Mouse (Mus musculus): ENCODE measurements around the gene Gm10300. TPM values are rescaled to one million over a fixed set of nuclear protein-coding genes. Genes with fewer than 3 reads are reported as not detected.
A peak's percentile ranks its signal among the peaks of the same experiment; 100 is the strongest.

Gm10300 gene
- polyA plus RNA-seq, 1 experiment from 2014 or later: not detected

DNA sequence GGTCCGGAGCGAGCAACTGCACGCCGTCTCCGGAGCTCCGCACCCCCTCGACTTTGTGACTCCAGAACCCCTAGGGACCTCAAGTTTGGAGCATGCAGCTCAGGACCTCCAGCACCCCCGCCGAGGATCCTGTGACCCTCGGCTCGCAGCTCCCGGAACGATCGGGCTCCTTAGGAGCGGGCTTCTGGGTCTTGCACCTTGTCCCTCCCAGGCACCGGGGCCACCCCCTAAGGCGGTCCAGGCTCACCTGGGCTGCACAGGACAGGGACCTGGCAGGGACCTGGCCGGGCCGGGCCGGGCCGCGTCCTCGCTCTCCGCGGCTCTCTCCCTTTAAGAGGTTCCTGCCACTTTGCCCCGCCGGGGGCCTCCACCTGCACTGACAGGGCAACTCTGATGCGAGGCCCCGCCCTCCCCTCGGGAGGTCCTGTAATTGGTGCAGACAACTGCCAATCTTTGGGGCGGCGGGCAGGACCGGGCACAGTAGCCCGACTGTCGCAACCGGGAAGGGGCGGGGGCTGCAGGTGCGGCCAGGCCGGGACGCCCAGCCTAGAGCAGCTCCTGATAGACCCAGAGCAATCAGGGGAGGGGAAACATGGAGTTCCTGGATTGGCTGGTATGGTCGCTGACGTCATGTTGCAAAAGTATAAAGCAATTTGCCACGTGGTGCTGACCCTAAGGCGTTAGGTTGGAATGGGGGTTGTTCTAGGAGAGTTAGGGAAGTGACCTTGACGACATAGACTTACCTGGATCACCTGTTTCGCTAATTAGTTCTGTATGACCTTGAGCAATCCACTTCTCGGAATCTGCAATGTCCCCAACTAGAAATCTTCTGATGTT is 654 bp downstream of the Gm10300 start, which contains the start of gene Epb41:
TSS of gene Epb41 (minus strand) at position 389 of the 837 bp plus-strand sequence.
- H3K36me3 ChIP-seq (ENCODE audit: control insufficient read depth, insufficient read depth, low read length): no peaks in the 10 kb centered on the region
- H3K4me1 ChIP-seq (ENCODE audit: control insufficient read depth, insufficient read depth, low read length): peaks cover 7% of the 10 kb centered on the region; the same call in 1 of the 2 replicates
- peak; percentile 93 for ATAC-seq (ENCODE audit: low read depth)
- peak within 1 kb of the TSS; percentile 57 for H3K9ac ChIP-seq (replicated peaks; ENCODE audit: low read depth, low read length)
- no peaks in the 10 kb centered on the region for H3K9me3 ChIP-seq (ENCODE audit: control insufficient read depth, low read length)
- no peak within 1 kb of the TSS for H3K27ac ChIP-seq (ENCODE audit: low read depth, low read length)
- H3K4me3 ChIP-seq (ENCODE audit: low read depth, low read length): peak within 1 kb of the TSS; percentile 71
- H3K27me3 ChIP-seq (ENCODE audit: control insufficient read depth, insufficient read depth, low read length): no peaks in the 10 kb centered on the region; the same call in 1 of the 2 replicates
- peak within 1 kb of the TSS; percentile 100 for H3K4me2 ChIP-seq (ENCODE audit: low read depth, low read length)
- WGBS: 2% methylated on average over 47 of the region's 47 CpGs

GRCm38 (mm10) chr4:132075796-132076195 is 1.3 kb downstream of the Gm10300 start:
- Histone ChIP-seq H3K4me1 (ENCODE audit: control insufficient read depth, insufficient read depth, low read length) (peaks cover 7% of the 10 kb centered on the region; the same call in 1 of the 2 replicates), H3K4me2 (ENCODE audit: low read depth, low read length) (peak overlapping the region; percentile 100), H3K4me3 (ENCODE audit: low read depth, low read length) (peak overlapping the region; percentile 71; the same call in 1 of the 2 replicates), H3K36me3 (ENCODE audit: control insufficient read depth, insufficient read depth, low read length) (no peaks in the 10 kb centered on the region), H3K9ac (replicated peaks; ENCODE audit: low read depth, low read length) (no peak overlapping the region), H3K27ac (ENCODE audit: low read depth, low read length) (no peak overlapping the region), H3K9me3 (ENCODE audit: control insufficient read depth, low read length) (no peaks in the 10 kb centered on the region), H3K27me3 (ENCODE audit: control insufficient read depth, insufficient read depth, low read length) (no peaks in the 10 kb centered on the region; the same call in 1 of the 2 replicates)
- 83% methylated on average over 1 of the region's 1 CpGs for WGBS
- no peak for ATAC-seq (ENCODE audit: low read depth)

- no peak overlapping the region for H3K9ac ChIP-seq (replicated peaks; ENCODE audit: low read depth, low read length)
- 36% methylated on average over 20 of the region's 20 CpGs for WGBS
- no peaks in the 10 kb centered on the region for H3K36me3 ChIP-seq (ENCODE audit: control insufficient read depth, insufficient read depth, low read length)
- no peak for ATAC-seq (ENCODE audit: low read depth)
- no peaks in the 10 kb centered on the region for H3K9me3 ChIP-seq (ENCODE audit: control insufficient read depth, low read length)
- H3K27me3 ChIP-seq (ENCODE audit: control insufficient read depth, insufficient read depth, low read length): no peaks in the 10 kb centered on the region; the same call in 1 of the 2 replicates
- no peak overlapping the region for H3K4me3 ChIP-seq (ENCODE audit: low read depth, low read length)
- no peak overlapping the region for H3K27ac ChIP-seq (ENCODE audit: low read depth, low read length)
- peaks cover 7% of the 10 kb centered on the region; the same call in 1 of the 2 replicates for H3K4me1 ChIP-seq (ENCODE audit: control insufficient read depth, insufficient read depth, low read length)
- H3K4me2 ChIP-seq (ENCODE audit: low read depth, low read length): no peak overlapping the region
Measured at GRCm38 (mm10) chr4:132076480-132077405, 2.2 kb downstream of the Gm10300 start.

DNA sequence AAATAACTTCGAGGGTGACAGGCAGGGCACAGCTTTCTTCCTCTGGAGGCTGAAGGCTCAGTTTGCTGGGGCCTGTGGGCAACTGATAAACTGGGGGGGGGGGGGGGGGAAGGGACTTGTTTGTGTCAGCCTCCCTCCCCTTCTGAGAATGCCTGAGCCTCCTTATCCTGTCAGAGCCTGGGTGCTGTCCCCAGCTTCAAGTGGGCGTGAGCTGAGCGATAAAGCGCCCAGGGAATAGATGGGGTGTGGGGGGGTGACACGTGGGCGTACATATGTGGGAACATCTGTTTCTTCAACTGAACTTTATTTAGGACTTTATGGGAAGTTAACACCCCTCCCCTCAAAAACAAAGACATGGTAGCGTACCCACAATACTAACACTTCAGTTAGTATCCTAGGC is 2.9 kb downstream of the Gm10300 start:
- Histone ChIP-seq H3K4me3 (ENCODE audit: low read depth, low read length) (no peak overlapping the region), H3K27ac (ENCODE audit: low read depth, low read length) (no peak overlapping the region), H3K9me3 (ENCODE audit: control insufficient read depth, low read length) (no peaks in the 10 kb centered on the region), H3K36me3 (ENCODE audit: control insufficient read depth, insufficient read depth, low read length) (no peaks in the 10 kb centered on the region), H3K4me2 (ENCODE audit: low read depth, low read length) (no peak overlapping the region), H3K4me1 (ENCODE audit: control insufficient read depth, insufficient read depth, low read length) (peaks cover 7% of the 10 kb centered on the region; the same call in 1 of the 2 replicates), H3K27me3 (ENCODE audit: control insufficient read depth, insufficient read depth, low read length) (no peaks in the 10 kb centered on the region; the same call in 1 of the 2 replicates), H3K9ac (replicated peaks; ENCODE audit: low read depth, low read length) (no peak overlapping the region)
- WGBS: 77% methylated on average over 7 of the region's 7 CpGs
- no peak for ATAC-seq (ENCODE audit: low read depth)

- no peak overlapping the region for H3K4me3 ChIP-seq (ENCODE audit: low read depth, low read length)
- no peaks in the 10 kb centered on the region for H3K9me3 ChIP-seq (ENCODE audit: control insufficient read depth, low read length)
- H3K27ac ChIP-seq (ENCODE audit: low read depth, low read length): no peak overlapping the region
- H3K4me2 ChIP-seq (ENCODE audit: low read depth, low read length): no peak overlapping the region
- peaks cover 7% of the 10 kb centered on the region; the same call in 1 of the 2 replicates for H3K4me1 ChIP-seq (ENCODE audit: control insufficient read depth, insufficient read depth, low read length)
- no peak overlapping the region for H3K9ac ChIP-seq (replicated peaks; ENCODE audit: low read depth, low read length)
- no peak for ATAC-seq (ENCODE audit: low read depth)
- H3K27me3 ChIP-seq (ENCODE audit: control insufficient read depth, insufficient read depth, low read length): no peaks in the 10 kb centered on the region; the same call in 1 of the 2 replicates
- H3K36me3 ChIP-seq (ENCODE audit: control insufficient read depth, insufficient read depth, low read length): no peaks in the 10 kb centered on the region
- 62% methylated on average over 7 of the region's 7 CpGs for WGBS
Measured at GRCm38 (mm10) chr4:132078296-132078714, 3.8 kb downstream of the Gm10300 start.

- Histone ChIP-seq H3K27me3 (ENCODE audit: control insufficient read depth, insufficient read depth, low read length) (no peaks in the 10 kb centered on the region; the same call in 1 of the 2 replicates), H3K36me3 (ENCODE audit: control insufficient read depth, insufficient read depth, low read length) (no peaks in the 10 kb centered on the region), H3K27ac (ENCODE audit: low read depth, low read length) (no peak overlapping the region), H3K4me3 (ENCODE audit: low read depth, low read length) (no peak overlapping the region), H3K4me1 (ENCODE audit: control insufficient read depth, insufficient read depth, low read length) (no peaks in the 10 kb centered on the region), H3K9ac (replicated peaks; ENCODE audit: low read depth, low read length) (no peak overlapping the region), H3K9me3 (ENCODE audit: control insufficient read depth, low read length) (no peaks in the 10 kb centered on the region), H3K4me2 (ENCODE audit: low read depth, low read length) (no peak overlapping the region)
- WGBS: 13% methylated on average over 19 of the region's 19 CpGs
- ATAC-seq (ENCODE audit: low read depth): no peak
Measured at GRCm38 (mm10) chr4:132079555-132080275, 5.2 kb downstream of the Gm10300 start.

- Histone ChIP-seq H3K27ac (ENCODE audit: low read depth, low read length) (no peak overlapping the region), H3K9me3 (ENCODE audit: control insufficient read depth, low read length) (no peaks in the 10 kb centered on the region), H3K4me2 (ENCODE audit: low read depth, low read length) (no peak overlapping the region), H3K4me3 (ENCODE audit: low read depth, low read length) (no peak overlapping the region), H3K9ac (replicated peaks; ENCODE audit: low read depth, low read length) (no peak overlapping the region), H3K4me1 (ENCODE audit: control insufficient read depth, insufficient read depth, low read length) (no peaks in the 10 kb centered on the region), H3K36me3 (ENCODE audit: control insufficient read depth, insufficient read depth, low read length) (no peaks in the 10 kb centered on the region), H3K27me3 (ENCODE audit: control insufficient read depth, insufficient read depth, low read length) (no peaks in the 10 kb centered on the region)
- ATAC-seq (ENCODE audit: low read depth): no peak
- WGBS: 75% methylated on average over 4 of the region's 4 CpGs
Measured at GRCm38 (mm10) chr4:132080492-132080983, 6.0 kb downstream of the Gm10300 start.

DNA sequence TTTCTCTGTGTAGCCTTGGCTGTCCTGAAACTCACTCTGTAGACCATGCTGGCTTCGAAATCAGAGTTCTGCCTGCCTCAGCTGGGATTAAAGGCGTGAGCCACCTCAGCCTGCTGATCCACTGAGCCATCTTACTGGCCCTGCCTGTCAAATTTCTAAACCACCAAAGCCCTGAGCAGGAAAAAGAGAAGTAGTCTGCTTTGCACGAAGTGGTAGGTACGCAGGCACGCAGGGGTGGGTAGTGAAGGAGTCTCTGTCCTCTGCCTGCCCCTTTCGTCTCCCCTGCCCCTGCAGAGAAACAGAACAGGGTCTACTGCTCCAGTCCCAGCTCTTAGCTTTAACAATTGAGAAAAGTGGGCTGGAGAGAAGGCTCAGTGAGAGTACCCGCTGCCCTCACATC is 10.6 kb downstream of the Gm10300 start:
- H3K4me3 ChIP-seq (ENCODE audit: low read depth, low read length): no peak overlapping the region
- ATAC-seq (ENCODE audit: low read depth): no peak
- H3K4me1 ChIP-seq (ENCODE audit: control insufficient read depth, insufficient read depth, low read length): no peaks in the 10 kb centered on the region
- H3K36me3 ChIP-seq (ENCODE audit: control insufficient read depth, insufficient read depth, low read length): no peaks in the 10 kb centered on the region
- H3K27me3 ChIP-seq (ENCODE audit: control insufficient read depth, insufficient read depth, low read length): no peaks in the 10 kb centered on the region
- WGBS: 94% methylated on average over 7 of the region's 7 CpGs
- H3K4me2 ChIP-seq (ENCODE audit: low read depth, low read length): no peak overlapping the region
- no peak overlapping the region for H3K27ac ChIP-seq (ENCODE audit: low read depth, low read length)
- no peaks in the 10 kb centered on the region for H3K9me3 ChIP-seq (ENCODE audit: control insufficient read depth, low read length)
- no peak overlapping the region for H3K9ac ChIP-seq (replicated peaks; ENCODE audit: low read depth, low read length)

All from neural tube, embryonic 14.5 days (tissue).